Mouse (Mus musculus) spleen, postnatal 4 days (tissue): ENCODE measurements around the gene Pygo2.

Source experiments
- DNase-seq, 2 experiments: peaks; one replicate each; pipeline ENCODE4 v3.0.0; 2022; ENCODE audit warnings: low spot score in 2 of 2

The Pygo2 gene

GRCm38 (mm10) chr3:89392871-89393311 lies 37.1 kb upstream of the Pygo2 start:
- DNase-seq: peak; percentile 33 to 74

- DNase-seq: peak; percentile 95 to 96
These were observed 36.4 kb upstream of the Pygo2 start for GRCm38 (mm10) chr3:89393605-89394004.

- peak; percentile 65 to 84 for DNase-seq
These were observed 35.8 kb upstream of the Pygo2 start, which contains the start of gene Zbtb7b for GRCm38 (mm10) chr3:89394006-89394893. Gene Zbtb7b, minus strand, starts transcription at chr3:89394776.

GRCm38 (mm10) chr3:89394894-89395256 lies 35.1 kb upstream of the Pygo2 start:
- DNase-seq: peak; percentile 75 to 81

- no peak for DNase-seq
These were observed 34.6 kb upstream of the Pygo2 start for GRCm38 (mm10) chr3:89395419-89395805.

- DNase-seq: peak in 1 of 2 experiments; percentile 61
These were observed 34.0 kb upstream of the Pygo2 start for GRCm38 (mm10) chr3:89395806-89396653.

- no peak for DNase-seq
These were observed 33.4 kb upstream of the Pygo2 start for GRCm38 (mm10) chr3:89396654-89397005.

- DNase-seq: no peak
These were observed 28.7 kb upstream of the Pygo2 start for GRCm38 (mm10) chr3:89401329-89401728.

GRCm38 (mm10) chr3:89402693-89403092 lies 27.3 kb upstream of the Pygo2 start, which contains the start of gene Lenep:
Gene Lenep, minus strand, starts transcription at chr3:89402793.
- DNase-seq: no peak

- no peak for DNase-seq
These were observed 23.1 kb upstream of the Pygo2 start for GRCm38 (mm10) chr3:89406887-89407286.

- no peak for DNase-seq
These were observed 21.6 kb upstream of the Pygo2 start for GRCm38 (mm10) chr3:89408448-89408847.

GRCm38 (mm10) chr3:89409701-89410100 lies 20.3 kb upstream of the Pygo2 start:
- no peak for DNase-seq

GRCm38 (mm10) chr3:89410864-89411263 lies 19.1 kb upstream of the Pygo2 start:
- DNase-seq: no peak

- peak; percentile 98 for DNase-seq
These were observed 18.3 kb upstream of the Pygo2 start, which contains the start of gene Flad1 for GRCm38 (mm10) chr3:89411490-89412393. Gene Flad1, minus strand, starts transcription at chr3:89411870.

- DNase-seq: no peak
These were observed 13.9 kb upstream of the Pygo2 start for GRCm38 (mm10) chr3:89416158-89416557.

- DNase-seq: no peak
These were observed 12.9 kb upstream of the Pygo2 start for GRCm38 (mm10) chr3:89417131-89417530.

GRCm38 (mm10) chr3:89417840-89418169 lies 12.2 kb upstream of the Pygo2 start:
- no peak for DNase-seq

- peak; percentile 91 to 93 for DNase-seq
These were observed 11.7 kb upstream of the Pygo2 start, which contains the start of the genes Cks1b and Shc1 for GRCm38 (mm10) chr3:89418170-89418860. Gene Cks1b, minus strand, starts transcription at chr3:89418383. Gene Shc1, plus strand, starts transcription at chr3:89418443.

GRCm38 (mm10) chr3:89418861-89419250 lies 11.2 kb upstream of the Pygo2 start:
- DNase-seq: peak; percentile 63 to 78

GRCm38 (mm10) chr3:89419571-89419970 lies 10.4 kb upstream of the Pygo2 start:
- DNase-seq: no peak

GRCm38 (mm10) chr3:89419981-89420380 lies 10.0 kb upstream of the Pygo2 start:
- no peak for DNase-seq
